Mouse (Mus musculus): ENCODE results near the gene Tmub1.
A peak's percentile ranks its signal among the peaks of the same experiment; 100 is the strongest.
"Not testable (repeated sequence)": the region's sequence is repeated elsewhere in the genome, so short reads cannot be mapped to it uniquely, and the experiment has no call there.

The Tmub1 gene

DNA sequence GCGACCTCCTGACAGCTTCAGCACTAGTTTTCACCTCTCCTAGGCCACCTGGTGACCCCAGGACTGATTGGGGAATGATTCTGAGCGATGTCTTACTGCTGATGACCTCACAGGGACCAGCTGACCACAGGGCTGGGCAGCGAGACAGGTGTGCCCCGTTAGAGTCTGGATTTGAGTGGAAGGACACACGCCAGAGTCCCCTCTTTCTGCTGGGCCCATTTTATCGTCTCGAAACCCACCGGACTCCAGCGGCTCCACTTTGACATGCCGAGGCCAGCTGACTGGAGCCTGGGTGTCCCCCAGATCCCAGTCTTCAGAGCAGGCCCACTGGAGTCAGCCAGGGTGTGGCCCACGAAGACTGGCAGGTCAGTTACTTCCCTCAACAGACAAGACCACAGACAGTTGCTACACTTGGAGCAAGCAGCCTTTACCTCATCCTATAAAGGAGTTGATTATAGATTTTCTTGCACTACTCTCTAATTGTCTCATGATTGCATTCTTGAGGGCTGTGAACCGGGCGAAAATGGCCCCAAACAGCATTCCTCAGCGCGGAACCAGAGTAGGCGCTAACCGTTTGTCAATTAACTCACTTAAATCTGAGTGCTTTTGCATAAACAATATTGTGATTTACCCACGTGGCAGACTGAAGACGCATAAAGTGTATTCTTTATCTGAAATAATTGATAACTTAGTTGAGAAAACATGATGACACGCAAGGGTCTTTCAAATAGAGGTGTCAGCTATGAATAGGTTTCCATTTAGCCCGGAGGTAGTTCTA lies 23.5 kb downstream of the Tmub1 start:
- DNase-seq (ENCODE audit: low spot score in 2 of 2), result peak in 1 of 2 experiments; percentile 30

DNA sequence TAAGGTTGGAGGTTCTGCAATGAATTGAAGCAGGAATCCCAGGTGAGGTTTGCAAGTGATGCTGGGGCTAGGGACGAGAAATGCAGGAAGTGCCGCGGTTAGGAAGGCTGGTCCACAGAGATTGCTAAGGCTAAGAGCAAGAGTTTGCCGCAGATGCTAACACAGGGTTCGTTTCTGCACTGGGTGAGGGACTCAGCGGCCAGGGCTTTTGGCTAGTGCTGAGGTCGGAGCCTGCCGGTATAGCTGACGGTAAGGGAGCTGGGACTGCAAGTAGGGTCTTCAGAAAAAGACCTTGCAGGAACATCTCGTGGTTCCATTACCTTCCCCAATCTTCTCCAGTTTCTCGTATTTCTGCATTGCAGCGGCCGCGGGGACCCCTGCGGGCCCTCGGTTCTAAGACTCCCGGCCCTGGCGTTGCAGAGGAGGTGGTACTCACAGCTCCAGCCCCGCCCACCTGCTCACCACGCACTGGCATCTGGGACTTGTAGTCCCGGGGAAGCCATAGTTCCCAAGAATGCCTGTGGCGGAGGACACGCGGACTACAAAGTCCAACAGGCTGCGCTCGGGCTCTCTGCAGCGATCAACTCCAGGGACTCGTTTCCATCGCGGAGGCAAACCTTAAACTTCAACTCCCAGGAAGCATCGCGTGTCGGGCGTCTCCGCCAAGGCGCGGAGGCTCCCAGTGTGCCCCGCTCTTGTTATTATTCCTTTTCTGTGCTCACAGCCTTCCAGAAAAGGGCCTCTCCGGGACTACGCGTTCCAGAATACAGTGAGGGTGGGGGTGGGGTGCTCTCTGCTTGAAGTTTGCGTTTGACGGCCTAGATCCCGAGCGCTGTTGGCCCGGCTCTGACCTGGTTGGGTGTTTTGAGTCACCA lies 24.3 kb downstream of the Tmub1 start, which contains the start of the genes Cdk5 and Slc4a2:
Gene Cdk5, minus strand, starts transcription at position 402 of the 875 bp plus-strand sequence.
Gene Slc4a2, plus strand, starts transcription at position 709 of the 875 bp plus-strand sequence.
- peak; percentile 99 to 100 for DNase-seq (ENCODE audit: low spot score in 2 of 2)

DNA sequence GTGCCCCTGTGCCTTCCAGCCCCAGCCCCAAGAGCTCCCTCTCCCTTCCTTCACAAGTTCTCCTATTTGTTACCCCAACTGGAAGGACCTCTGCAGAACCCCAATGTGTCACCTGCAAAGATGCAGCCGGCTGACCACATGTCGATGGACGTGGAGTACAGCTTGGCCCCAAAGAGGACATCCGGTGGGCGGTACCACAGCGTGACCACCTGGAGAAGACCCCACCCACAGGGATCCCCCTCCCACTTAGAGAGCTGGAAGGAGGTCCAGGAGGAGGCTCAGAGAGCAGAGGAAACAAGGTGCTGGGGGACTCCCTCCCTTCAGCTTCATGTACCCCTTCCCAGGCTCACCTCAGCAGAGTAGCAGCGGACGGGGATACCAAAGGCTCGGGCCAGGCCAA lies 27.3 kb downstream of the Tmub1 start:
- no peak for DNase-seq (ENCODE audit: low spot score in 2 of 2)

DNA sequence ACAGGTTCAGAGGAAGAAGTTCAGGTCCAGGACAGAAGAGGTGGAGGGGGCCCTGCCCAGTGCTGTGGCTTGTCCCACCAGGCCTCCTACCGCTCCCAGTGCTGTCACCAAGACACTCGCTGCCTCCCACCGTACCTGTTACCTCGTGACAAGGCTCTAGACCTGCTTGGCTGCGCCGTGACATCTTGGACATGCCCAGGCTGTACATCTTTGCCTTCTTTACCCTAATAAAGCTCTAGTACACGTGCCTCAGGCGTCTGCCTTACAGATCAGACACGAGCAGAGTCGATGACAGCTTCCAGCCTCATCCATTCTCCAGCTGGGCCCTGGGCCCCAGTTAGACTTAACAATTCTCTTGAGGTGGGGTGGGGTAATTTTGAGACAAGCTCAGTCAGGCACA lies 30.1 kb downstream of the Tmub1 start:
- no peak for DNase-seq (ENCODE audit: low spot score in 2 of 2)

DNA sequence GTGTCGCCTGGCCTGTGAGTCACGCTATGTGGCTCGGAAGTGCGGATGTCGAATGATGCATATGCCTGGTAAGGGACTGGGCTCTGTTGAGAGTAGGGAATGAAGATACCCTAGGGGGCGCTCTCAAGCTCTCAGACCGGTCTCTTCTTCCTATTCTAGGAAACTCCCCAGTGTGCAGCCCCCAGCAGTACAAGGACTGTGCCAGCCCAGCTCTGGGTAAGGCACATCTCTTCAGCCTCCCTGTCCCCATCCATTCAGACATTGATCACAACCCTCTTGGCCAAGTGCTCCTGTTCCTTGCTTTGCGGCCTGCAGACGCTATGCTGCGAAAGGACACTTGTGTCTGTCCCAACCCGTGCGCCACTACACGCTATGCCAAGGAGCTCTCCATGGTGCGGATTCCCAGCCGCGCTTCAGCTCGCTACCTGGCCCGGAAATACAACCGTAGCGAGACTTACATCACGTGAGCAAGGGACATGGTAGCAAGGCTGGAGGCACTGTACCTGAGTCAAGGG lies 31.4 kb downstream of the Tmub1 start:
- DNase-seq (ENCODE audit: low spot score in 2 of 2), result peak; percentile 66 to 75

DNA sequence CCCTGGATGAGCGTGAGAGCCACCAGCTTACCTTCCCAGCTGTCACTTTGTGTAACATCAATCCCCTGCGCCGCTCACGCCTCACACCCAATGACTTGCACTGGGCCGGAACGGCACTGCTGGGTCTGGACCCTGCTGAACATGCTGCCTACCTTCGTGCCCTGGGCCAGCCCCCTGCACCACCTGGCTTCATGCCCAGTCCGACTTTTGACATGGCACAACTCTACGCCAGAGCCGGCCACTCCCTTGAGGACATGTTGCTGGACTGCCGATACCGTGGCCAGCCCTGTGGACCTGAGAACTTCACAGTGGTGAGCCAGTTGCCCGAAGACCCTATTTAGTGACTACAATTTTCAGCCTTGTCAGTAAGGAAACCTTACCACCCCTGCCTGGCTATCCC lies 33.7 kb downstream of the Tmub1 start:
- DNase-seq (ENCODE audit: low spot score in 2 of 2), result no peak

DNA sequence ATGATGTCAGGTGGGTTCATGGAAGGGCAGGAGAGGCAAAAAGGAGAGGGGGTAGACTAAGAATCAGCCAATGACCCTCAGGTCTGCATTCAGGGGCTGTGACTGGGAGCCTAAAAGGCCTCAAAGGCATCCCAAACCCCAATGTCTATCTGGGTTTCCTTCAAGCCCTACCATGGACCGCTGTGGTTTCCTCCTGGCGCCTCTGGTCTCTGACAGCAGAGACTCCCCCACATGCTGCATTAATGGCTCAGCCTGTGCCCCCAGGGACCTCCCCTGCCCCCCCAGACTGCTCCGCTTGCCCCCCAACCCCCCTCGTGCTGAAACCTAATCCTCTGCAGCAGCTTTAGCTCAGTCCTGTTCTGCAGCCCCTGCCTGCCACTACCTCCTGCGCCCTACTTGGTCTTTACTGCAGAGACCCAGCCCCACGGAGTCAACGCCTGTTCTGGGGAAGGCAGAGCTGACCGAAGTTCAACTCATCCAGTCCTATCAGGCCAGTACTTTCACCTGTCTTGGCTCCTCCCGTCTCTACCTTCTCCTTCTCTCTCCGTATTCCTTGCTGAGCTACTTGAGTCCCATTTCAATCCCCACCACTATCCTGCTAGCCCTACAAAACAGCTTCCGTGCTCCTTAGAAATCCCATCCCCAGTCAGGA lies 34.5 kb downstream of the Tmub1 start, which contains the start of gene Asic3:
Gene Asic3, plus strand, starts transcription at position 351 of the 652 bp plus-strand sequence.
- DNase-seq (ENCODE audit: low spot score in 2 of 2), result no peak

DNA sequence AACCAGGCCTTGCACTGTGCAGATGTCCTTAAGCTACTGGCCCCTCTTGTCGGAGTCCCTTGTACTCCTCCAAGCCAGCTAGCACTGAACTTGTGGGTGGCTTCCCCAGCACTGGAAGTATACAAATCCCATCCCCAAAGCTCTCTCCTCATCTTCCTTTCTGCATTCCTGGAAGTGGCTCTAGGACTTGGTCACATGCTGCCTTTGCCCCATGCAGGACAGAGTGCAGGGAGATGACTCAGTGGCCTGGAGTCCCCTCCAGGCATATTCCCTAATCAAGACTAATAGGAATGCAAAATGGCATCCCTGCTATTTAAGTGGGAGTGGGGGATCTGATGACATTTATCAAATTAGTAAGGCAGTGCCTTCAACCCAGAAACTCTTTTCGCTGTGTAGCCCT lies 35.6 kb downstream of the Tmub1 start:
- no peak for DNase-seq (ENCODE audit: low spot score in 2 of 2)

DNA sequence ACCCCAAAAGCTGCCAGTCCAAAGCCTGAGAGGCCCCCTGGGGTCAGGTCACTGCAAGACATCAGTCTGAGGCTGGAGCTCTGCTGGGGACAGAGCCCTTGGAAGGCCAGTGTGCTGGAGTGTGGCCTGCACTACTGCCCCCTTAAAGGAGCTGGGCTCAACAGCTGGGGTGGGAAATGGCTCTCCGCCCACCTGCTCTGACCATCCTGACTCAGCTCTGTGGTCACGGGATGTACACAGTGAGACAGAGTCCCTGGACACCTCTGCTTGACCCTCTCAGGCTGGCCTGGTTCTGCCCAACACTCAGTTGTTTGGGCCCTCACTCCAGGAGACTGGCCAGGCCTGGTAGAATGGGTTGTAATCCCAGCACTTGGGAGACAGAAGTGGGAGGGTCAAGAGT lies 38.2 kb downstream of the Tmub1 start:
- DNase-seq (ENCODE audit: low spot score in 2 of 2), result no peak

DNA sequence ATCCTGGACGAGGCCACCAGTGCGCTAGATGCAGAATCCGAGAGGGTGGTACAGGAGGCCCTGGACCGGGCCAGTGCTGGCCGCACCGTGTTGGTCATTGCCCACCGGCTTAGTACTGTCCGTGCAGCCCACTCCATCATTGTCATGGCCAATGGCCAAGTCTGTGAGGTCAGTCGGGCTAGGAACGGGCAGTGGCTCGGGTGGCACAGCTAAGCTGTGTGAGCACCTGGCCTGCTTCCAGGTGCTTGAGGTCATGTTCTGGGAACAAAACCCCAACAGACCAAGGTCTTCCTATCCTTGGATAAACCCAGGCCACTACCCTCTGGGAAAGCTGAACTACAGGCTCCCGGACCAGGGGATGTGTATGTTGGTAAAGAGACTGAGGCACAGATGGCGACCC lies 39.0 kb downstream of the Tmub1 start:
- no peak for DNase-seq (ENCODE audit: low spot score in 2 of 2)

DNA sequence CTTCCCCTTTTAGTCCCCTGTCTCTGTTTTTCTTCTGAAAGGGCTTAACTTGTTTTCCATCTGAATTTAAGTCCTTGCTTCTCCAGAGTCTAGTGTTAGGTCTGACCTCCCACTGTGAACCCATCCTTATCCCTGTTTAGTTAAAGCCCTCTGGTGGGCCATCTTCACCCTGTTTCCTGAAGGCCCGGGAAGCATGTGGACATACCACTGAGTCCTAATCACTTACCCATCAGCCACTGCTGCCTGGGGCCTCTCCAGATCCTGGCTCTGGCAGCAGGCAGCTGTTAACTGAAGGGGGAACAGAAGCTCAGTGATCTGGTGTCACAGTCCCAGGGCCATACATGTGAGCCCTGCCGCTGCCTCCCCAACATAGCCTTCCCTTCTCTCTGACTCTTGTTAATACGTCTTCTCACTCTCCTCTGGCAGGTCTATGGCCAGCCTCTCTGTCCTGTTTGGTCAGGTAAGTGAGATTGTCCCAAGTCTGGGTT lies 42.2 kb downstream of the Tmub1 start:
- DNase-seq (ENCODE audit: low spot score in 2 of 2), result no peak

DNA sequence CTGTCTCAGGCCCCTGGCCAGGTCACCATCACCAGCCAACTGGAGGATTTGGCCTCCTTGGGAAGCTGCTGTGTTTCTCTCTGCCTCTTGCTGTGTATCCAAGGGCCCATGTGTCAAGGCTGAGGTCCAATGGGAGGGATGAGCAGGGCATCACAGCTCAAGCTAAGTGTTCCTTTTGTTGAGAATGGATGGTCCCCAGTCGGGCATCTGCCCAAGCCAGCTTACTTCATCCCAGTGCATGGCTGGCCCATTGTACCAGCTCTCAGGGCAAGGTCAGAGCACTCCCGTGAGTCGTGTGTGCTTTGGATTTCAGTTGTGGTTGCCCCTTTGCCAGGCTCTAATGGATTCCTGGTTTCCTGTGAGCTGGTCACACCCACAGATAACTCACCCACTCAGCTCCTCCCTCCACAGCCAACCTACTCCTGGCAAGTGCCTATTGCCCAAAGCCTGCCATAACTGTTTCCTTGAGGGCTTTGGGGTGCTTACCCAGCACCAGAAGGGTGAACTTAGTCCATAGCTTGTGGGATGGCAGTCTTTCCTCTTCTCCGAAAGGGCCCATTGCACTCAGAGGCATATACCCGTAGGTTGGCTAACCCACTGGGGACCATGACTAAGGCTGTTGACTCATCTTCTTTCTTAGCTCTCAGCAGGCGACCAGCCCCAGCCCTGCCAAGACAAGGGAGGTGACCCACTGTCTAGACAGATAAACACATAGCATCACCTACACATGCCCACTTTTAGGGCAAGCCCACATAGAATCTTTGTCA lies 42.9 kb downstream of the Tmub1 start:
- DNase-seq (ENCODE audit: low spot score in 2 of 2), result no peak

DNA sequence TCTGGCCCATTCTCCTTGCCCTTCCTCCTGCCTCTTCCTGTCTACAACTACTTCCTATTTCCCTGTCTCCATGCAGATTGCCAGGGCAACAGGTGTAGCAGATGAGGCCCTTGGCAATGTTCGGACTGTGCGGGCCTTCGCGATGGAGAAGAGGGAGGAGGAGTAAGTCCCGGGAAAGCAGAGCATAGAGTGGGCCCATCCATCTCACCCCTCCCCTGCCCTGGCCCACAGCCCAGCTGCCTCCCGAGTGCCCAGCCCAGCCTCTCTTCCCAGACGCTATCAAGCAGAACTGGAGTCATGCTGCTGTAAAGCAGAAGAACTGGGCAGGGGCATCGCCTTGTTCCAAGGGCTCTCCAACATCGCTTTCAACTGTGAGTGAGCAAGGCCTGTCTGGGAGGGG lies 45.7 kb downstream of the Tmub1 start:
- DNase-seq (ENCODE audit: low spot score in 2 of 2), result no peak

DNA sequence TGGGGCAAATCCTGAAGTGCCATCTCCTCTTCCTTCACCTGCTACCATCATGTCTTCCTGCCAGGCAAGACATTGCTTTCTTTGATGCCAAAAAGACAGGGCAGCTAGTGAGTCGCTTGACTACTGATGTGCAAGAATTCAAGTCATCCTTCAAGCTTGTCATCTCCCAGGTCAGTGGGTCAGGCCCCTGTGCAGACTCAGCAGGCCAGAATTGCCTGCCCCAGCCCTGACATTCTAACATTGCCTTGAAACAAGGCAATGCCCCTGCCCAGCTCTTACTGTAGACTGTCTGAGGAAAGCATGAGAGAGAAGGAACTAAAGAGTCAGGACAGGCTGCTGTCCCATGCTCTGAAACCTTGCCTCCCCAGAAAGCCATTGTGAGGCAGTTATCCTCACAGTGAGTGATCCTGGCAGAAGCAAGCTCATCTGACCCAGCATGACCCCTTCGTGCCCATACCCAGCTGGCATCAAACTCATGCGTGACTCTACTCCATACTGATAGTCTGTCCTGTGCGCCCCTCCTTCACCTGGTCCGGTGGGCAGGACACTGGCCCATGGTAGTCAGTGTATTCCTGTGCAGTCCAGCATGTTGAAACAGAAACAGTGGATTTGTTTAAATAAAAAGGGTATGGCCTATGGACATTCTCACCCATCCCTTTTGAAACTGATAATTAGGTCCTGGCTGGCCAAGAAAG lies 46.6 kb downstream of the Tmub1 start:
- no peak for DNase-seq (ENCODE audit: low spot score in 2 of 2)

DNA sequence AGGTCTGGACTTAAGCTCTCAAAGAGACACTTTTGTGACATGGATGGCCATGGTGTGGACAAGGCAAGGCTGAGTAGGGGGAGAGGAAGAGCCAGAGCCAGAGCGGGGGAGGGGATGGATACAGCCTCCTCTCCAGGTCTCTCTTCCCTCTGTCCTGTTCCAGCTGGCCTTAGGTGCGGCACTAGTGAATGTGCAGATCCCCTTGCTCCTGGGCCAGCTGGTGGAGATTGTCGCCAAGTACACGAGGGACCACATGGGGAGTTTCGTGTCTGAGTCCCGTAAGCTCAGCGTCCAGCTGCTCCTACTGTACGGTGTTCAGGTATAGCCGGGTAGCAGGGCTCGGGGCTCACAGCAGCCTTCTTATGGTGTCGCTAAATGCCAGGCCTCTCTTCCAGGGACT lies 47.3 kb downstream of the Tmub1 start:
- no peak for DNase-seq (ENCODE audit: low spot score in 2 of 2)

DNA sequence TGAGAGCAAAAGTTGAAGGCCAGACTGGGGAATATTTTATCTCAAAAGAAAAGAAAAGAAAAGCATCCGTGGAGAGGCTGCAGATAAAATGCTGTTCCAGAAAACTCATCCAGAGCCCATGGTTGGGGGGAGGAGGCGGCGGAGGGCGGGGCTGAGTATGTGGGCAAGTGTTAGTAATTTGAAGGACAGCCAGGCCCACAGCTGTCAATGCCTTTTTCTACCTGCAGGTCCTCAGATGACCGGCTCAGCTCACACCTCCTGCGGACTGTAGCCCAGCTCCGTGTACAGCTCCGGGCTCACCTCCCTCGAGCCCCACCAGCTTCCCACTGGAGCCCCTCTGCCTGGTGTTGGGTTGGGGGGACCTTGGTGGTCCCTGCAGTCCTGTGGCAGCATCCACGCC lies 48.0 kb downstream of the Tmub1 start:
- no peak for DNase-seq (ENCODE audit: low spot score in 2 of 2)

DNA sequence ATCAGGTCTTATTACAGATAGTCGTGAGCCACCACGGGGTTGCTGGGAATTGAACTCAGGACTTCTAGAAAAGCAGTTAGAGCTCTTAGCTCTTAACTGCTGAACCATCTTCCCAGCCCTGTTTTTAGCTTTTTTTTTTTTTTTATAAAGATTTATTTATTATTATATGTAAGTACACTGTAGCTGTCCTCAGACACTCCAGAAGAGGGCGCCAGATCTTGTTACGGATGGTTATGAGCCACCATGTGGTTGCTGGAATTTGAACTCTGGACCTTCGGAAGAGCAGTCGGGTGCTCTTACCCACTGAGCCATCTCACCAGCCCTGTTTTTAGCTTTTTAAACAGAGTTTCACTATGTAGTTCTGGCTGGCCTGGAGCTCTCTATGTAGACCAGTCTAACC lies 51.4 kb downstream of the Tmub1 start:
- DNase-seq (ENCODE audit: low spot score in 2 of 2), result not testable (repeated sequence)

All from right cerebral cortex, adult 2 months (tissue).